Mouse (Mus musculus) bone marrow, adult 2 months (tissue): Measurements from ENCODE around the gene Dock1.

ENCODE experiments used
- CTCF ChIP-seq: fragments of 200-500 bp; IDR thresholded peaks from 2 replicates; pipeline ENCODE4 v1.5.1; 2011; ENCODE audit warnings: low read length, control low read depth; ENCODE audit not compliant: control insufficient read depth, insufficient read depth
- POLR2A ChIP-seq: fragments of 200-500 bp; IDR thresholded peaks from 2 replicates; pipeline ENCODE4 v1.6.1; 2011; ENCODE audit warnings: low read depth, mild to moderate bottlenecking, control low read depth, low read length, borderline replicate concordance; ENCODE audit not compliant: control insufficient read depth

DNA sequence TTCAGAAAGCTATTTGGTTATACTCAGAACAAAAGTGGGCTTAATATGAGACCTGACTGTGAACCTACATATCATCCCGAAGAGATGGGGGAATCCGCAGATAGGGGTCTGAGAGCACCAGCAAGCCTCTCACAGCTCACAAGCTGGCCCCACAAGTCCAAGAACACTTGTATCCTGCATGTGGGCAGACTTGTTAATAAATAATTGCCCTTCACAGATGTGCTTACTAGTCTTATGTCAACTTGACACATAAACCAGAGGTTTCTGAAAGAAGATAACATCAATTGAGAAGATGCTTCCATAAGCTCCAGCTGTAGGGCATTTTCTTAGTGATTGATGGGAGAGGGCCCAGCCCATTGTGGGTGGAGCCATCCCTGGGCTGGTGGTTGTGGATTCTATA is 379.0 kb downstream of the Dock1 start:
- no peak for TF ChIP-seq CTCF
- TF ChIP-seq POLR2A, result no peak
